Mouse (Mus musculus): Measurements from ENCODE around the gene Lrrc74a. TPM values are rescaled to one million over a fixed set of nuclear protein-coding genes. Genes with fewer than 3 reads are reported as not detected.

Gene Lrrc74a
- polyA plus RNA-seq, 1 experiment from 2014 or later: not detected

- Histone ChIP-seq H3K36me3 (replicated peaks; ENCODE audit: insufficient read depth, low read length) (no peaks in the 10 kb centered on the region), H3K9ac (replicated peaks) (no peak overlapping the region), H3K27ac (ENCODE audit: low read depth) (no peak overlapping the region), H3K27me3 (ENCODE audit: insufficient read depth, low read length) (no peaks in the 10 kb centered on the region), H3K4me2 (ENCODE audit: low read depth, low read length) (no peak overlapping the region), H3K4me1 (ENCODE audit: insufficient read depth) (no peaks in the 10 kb centered on the region), H3K4me3 (ENCODE audit: low read depth, low read length) (no peak overlapping the region), H3K9me3 (ENCODE audit: low read length) (no peaks in the 10 kb centered on the region)
- DNase-seq (no peak), ATAC-seq (no peak)
- TF ChIP-seq EP300 (IDR thresholded peaks at IDR 0.05; ENCODE audit: low read depth) (no peak), CTCF (IDR thresholded peaks at IDR 0.05; ENCODE audit: low read depth) (no peak)
These were observed 35.6 kb downstream of the Lrrc74a start for GRCm38 (mm10) chr12:86769819-86770218.

GRCm38 (mm10) chr12:86770261-86770670 is 36.1 kb downstream of the Lrrc74a start:
- H3K27me3 ChIP-seq (ENCODE audit: insufficient read depth, low read length): no peaks in the 10 kb centered on the region
- WGBS (ENCODE audit: insufficient replicate concordance): 49% methylated on average over 4 of the region's 4 CpGs
- H3K4me1 ChIP-seq (ENCODE audit: insufficient read depth): no peaks in the 10 kb centered on the region
- ATAC-seq: no peak
- H3K4me3 ChIP-seq (ENCODE audit: low read depth, low read length): no peak overlapping the region
- no peak for DNase-seq
- no peaks in the 10 kb centered on the region for H3K9me3 ChIP-seq (ENCODE audit: low read length)
- TF ChIP-seq CTCF (IDR thresholded peaks at IDR 0.05; ENCODE audit: low read depth): no peak
- no peak for TF ChIP-seq EP300 (IDR thresholded peaks at IDR 0.05; ENCODE audit: low read depth)
- no peak overlapping the region for H3K4me2 ChIP-seq (ENCODE audit: low read depth, low read length)
- no peaks in the 10 kb centered on the region for H3K36me3 ChIP-seq (replicated peaks; ENCODE audit: insufficient read depth, low read length)
- no peak overlapping the region for H3K9ac ChIP-seq (replicated peaks)
- no peak overlapping the region for H3K27ac ChIP-seq (ENCODE audit: low read depth)

DNA sequence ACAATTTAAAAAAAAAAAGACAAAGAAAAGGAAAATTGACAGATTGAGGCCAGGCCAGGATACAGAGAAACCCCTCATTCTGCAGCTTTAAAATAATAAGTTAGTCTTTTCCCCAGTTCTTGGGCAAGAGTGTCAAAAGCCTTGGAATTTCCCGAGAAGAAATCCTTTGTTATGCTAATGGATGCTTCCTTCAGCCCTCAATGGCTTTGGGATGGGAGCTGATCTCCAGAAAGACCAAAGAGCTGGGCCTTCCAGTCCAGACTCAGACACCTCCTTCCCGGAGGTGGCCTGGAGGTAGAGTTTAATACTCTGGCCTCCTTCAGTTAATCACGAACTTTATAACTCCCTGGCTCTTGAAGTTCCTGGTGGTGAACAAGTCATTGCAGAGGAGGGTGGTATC is 36.8 kb downstream of the Lrrc74a start:
- Histone ChIP-seq H3K27ac (ENCODE audit: low read depth) (no peak overlapping the region), H3K9ac (replicated peaks) (no peak overlapping the region), H3K9me3 (ENCODE audit: low read length) (no peaks in the 10 kb centered on the region), H3K4me2 (ENCODE audit: low read depth, low read length) (no peak overlapping the region), H3K36me3 (replicated peaks; ENCODE audit: insufficient read depth, low read length) (no peaks in the 10 kb centered on the region), H3K27me3 (ENCODE audit: insufficient read depth, low read length) (no peaks in the 10 kb centered on the region), H3K4me1 (ENCODE audit: insufficient read depth) (no peaks in the 10 kb centered on the region), H3K4me3 (ENCODE audit: low read depth, low read length) (no peak overlapping the region)
- ATAC-seq (no peak), DNase-seq (no peak)
- WGBS (ENCODE audit: insufficient replicate concordance): 55% methylated on average over 3 of the region's 3 CpGs
- TF ChIP-seq EP300 (IDR thresholded peaks at IDR 0.05; ENCODE audit: low read depth) (no peak), CTCF (IDR thresholded peaks at IDR 0.05; ENCODE audit: low read depth) (no peak)

- H3K27ac ChIP-seq (ENCODE audit: low read depth): no peak overlapping the region
- H3K4me2 ChIP-seq (ENCODE audit: low read depth, low read length): no peak overlapping the region
- ATAC-seq: peak; percentile 84
- H3K9me3 ChIP-seq (ENCODE audit: low read length): no peaks in the 10 kb centered on the region
- no peak overlapping the region for H3K4me3 ChIP-seq (ENCODE audit: low read depth, low read length)
- WGBS (ENCODE audit: insufficient replicate concordance): 5% methylated on average over 12 of the region's 12 CpGs
- H3K27me3 ChIP-seq (ENCODE audit: insufficient read depth, low read length): no peaks in the 10 kb centered on the region
- H3K4me1 ChIP-seq (ENCODE audit: insufficient read depth): no peaks in the 10 kb centered on the region
- no peak for TF ChIP-seq EP300 (IDR thresholded peaks at IDR 0.05; ENCODE audit: low read depth)
- peak; percentile 96 for TF ChIP-seq CTCF (IDR thresholded peaks at IDR 0.05; ENCODE audit: low read depth)
- DNase-seq: peak; percentile 91
- H3K36me3 ChIP-seq (replicated peaks; ENCODE audit: insufficient read depth, low read length): no peaks in the 10 kb centered on the region
- no peak overlapping the region for H3K9ac ChIP-seq (replicated peaks)
These were observed 37.8 kb downstream of the Lrrc74a start for GRCm38 (mm10) chr12:86771823-86772427.

- ATAC-seq (no peak), DNase-seq (no peak)
- Histone ChIP-seq H3K27ac (ENCODE audit: low read depth) (no peak overlapping the region), H3K27me3 (ENCODE audit: insufficient read depth, low read length) (no peaks in the 10 kb centered on the region), H3K9ac (replicated peaks) (no peak overlapping the region), H3K4me2 (ENCODE audit: low read depth, low read length) (no peak overlapping the region), H3K4me1 (ENCODE audit: insufficient read depth) (no peaks in the 10 kb centered on the region), H3K4me3 (ENCODE audit: low read depth, low read length) (no peak overlapping the region), H3K36me3 (replicated peaks; ENCODE audit: insufficient read depth, low read length) (no peaks in the 10 kb centered on the region), H3K9me3 (ENCODE audit: low read length) (no peaks in the 10 kb centered on the region)
- no peak for TF ChIP-seq EP300 (IDR thresholded peaks at IDR 0.05; ENCODE audit: low read depth)
- TF ChIP-seq CTCF (IDR thresholded peaks at IDR 0.05; ENCODE audit: low read depth): no peak
- WGBS (ENCODE audit: insufficient replicate concordance): 35% methylated on average over 3 of the region's 3 CpGs
These were observed 38.4 kb downstream of the Lrrc74a start for GRCm38 (mm10) chr12:86772551-86772950.

DNA sequence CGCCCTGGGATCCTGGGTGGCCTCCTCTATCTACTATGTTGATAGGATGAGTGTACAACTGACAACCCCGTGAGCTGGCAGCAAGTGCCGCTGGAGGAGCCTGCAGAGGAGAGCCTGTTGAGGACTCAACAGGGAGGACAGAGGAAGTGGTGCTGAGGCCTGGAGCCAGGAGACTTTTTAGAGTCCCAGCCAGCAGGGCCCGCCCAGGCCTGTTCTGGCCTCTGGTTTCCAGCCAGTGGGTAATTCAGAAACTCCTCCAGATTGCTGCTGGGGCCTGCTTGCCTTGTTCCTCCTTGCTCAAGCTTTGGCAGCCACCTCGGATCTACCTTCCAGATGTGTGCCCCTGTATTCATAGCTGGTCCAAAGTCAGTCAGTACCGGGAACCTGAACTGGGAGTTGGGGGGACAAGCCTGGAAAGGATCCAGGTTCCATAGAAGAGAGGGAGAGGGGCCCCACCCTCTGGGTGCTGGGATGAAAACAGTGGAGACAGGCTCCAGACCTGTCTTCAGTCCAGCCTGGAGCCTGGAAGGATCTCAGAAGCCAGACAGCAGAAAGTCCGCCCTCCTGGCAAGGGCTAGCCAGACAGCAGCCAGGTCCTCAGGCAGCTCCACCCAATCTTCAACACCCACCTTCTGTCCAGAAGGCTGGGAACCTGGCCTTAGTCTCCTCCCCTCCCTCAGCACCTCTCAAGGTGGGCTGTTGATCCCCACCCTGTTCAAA is 41.6 kb downstream of the Lrrc74a start:
- Histone ChIP-seq H3K4me3 (ENCODE audit: low read depth, low read length) (no peak overlapping the region), H3K27ac (ENCODE audit: low read depth) (no peak overlapping the region), H3K9me3 (ENCODE audit: low read length) (no peaks in the 10 kb centered on the region), H3K4me1 (ENCODE audit: insufficient read depth) (no peaks in the 10 kb centered on the region), H3K9ac (replicated peaks) (no peak overlapping the region), H3K36me3 (replicated peaks; ENCODE audit: insufficient read depth, low read length) (no peaks in the 10 kb centered on the region), H3K27me3 (ENCODE audit: insufficient read depth, low read length) (no peaks in the 10 kb centered on the region), H3K4me2 (ENCODE audit: low read depth, low read length) (no peak overlapping the region)
- ATAC-seq: no peak
- 65% methylated on average over 7 of the region's 7 CpGs for WGBS (ENCODE audit: insufficient replicate concordance)
- no peak for DNase-seq
- TF ChIP-seq CTCF (IDR thresholded peaks at IDR 0.05; ENCODE audit: low read depth): no peak
- TF ChIP-seq EP300 (IDR thresholded peaks at IDR 0.05; ENCODE audit: low read depth): no peak

Data from liver, postnatal 0 days (tissue).